Mouse (Mus musculus) cortical plate, adult 2 months (tissue): ENCODE results near the gene Gfpt1.

Experiments used
- CTCF ChIP-seq: fragments of 200-500 bp; IDR thresholded peaks from 2 replicates; pipeline ENCODE4 v1.5.1; 2011; ENCODE audit warnings: mild to moderate bottlenecking, control low read depth, low read length; ENCODE audit not compliant: insufficient read depth; ENCODE audit errors: extremely low read depth
- POLR2A ChIP-seq: fragments of 200-500 bp; IDR thresholded peaks from 2 replicates; pipeline ENCODE4 v1.6.1; 2011; ENCODE audit warnings: mild to moderate bottlenecking, low read length, control low read depth; ENCODE audit not compliant: insufficient read depth; ENCODE audit errors: extremely low read depth

GRCm38 (mm10) chr6:87131078-87131477 lies 88.4 kb downstream of the Gfpt1 start:
- TF ChIP-seq CTCF: no peak
- TF ChIP-seq POLR2A: no peak
